Mouse (Mus musculus) hindbrain, embryonic 15.5 days (tissue): ENCODE measurements around the gene Kif5c. TPM values are rescaled to one million over a fixed set of nuclear protein-coding genes. Genes with fewer than 3 reads are reported as not detected.

Experiments used
- ATAC-seq: fragments of 200-750 bp; cut with Nextera tagmentation; 2 replicates; pipeline ENCODE4 v1.8.0; 2017; ENCODE audit warnings: low read depth, moderate number of reproducible peaks, moderate TSS enrichment; ENCODE audit not compliant: low FRiP score
- H3K27ac ChIP-seq: fragments of 300-500 bp; sonication (generic); replicated peaks from 2 replicates; pipeline ENCODE4 v1.5.1; 2015; ENCODE audit warnings: mild to moderate bottlenecking, inconsistent platforms
- H3K27me3 ChIP-seq: fragments of 300-500 bp; sonication (generic); 2 replicates; pipeline ENCODE4 v1.6.1; 2015; ENCODE audit warnings: control low read depth, inconsistent platforms
- H3K36me3 ChIP-seq: fragments of 300-500 bp; sonication (generic); 2 replicates; pipeline ENCODE4 v1.6.1; 2015; ENCODE audit warnings: control low read depth, inconsistent platforms
- H3K4me1 ChIP-seq: fragments of 300-500 bp; sonication (generic); replicated peaks from 2 replicates; pipeline ENCODE4 v1.6.1; 2015; ENCODE audit warnings: control low read depth, inconsistent platforms
- H3K4me2 ChIP-seq: fragments of 300-500 bp; sonication (generic); 2 replicates; pipeline ENCODE4 v1.6.1; 2015; ENCODE audit warnings: moderate library complexity, mild to moderate bottlenecking, inconsistent platforms
- H3K4me3 ChIP-seq: fragments of 300-500 bp; sonication (generic); 2 replicates; pipeline ENCODE4 v1.5.1; 2015; ENCODE audit warnings: mild to moderate bottlenecking, inconsistent platforms
- H3K9ac ChIP-seq: fragments of 300-500 bp; sonication (generic); 2 replicates; pipeline ENCODE4 v1.6.1; 2015; ENCODE audit warnings: inconsistent platforms
- H3K9me3 ChIP-seq: fragments of 300-500 bp; sonication (generic); 2 replicates; pipeline ENCODE4 v1.6.1; 2016; ENCODE audit warnings: control low read depth, inconsistent platforms
- WGBS: fragments of 180-500 bp; shearing (Covaris S2); methylation state at CpG from one replicate; pipeline ENCODE4 v1.1.7; 2015; 5-methylcytosine and 5-hydroxymethylcytosine counted together
- polyA plus RNA-seq: library from polyadenylated mRNA; unstranded; fragments of >200 nt; fragmentation: Nextera tagmentation; extraction: Ambion mirVana; gene quantifications from 2 replicates; pipeline ENCODE4 v1.2.1, GENCODE M21; 2015

The Kif5c gene
- polyA plus RNA-seq, 1 experiment from 2014 or later = 188 TPM

DNA sequence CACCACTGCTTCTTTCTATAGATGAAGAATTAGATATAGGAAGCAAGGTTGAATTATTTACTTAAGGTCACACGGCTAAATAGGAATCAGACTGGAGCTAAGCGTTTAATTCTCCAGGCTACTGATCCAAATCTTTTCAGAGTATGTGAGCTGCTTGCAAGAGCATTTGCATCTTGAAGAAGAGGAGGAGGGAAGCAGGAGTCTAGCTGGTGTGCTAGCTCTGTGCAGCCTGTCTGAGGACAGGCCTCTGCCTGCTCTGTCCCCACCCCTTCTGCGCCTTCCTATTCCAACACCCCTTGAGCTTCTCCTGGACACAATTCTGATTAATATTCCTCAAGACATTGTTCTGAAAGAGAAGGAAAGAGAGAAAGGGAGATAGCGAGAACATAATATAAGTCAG, 123.8 kb downstream of the Kif5c start:
- Histone ChIP-seq H3K9ac (no peak overlapping the region), H3K27me3 (no peaks in the 10 kb centered on the region), H3K4me2 (no peak overlapping the region), H3K4me3 (no peak overlapping the region), H3K9me3 (no peaks in the 10 kb centered on the region), H3K36me3 (peaks cover 16% of the 10 kb centered on the region), H3K27ac (peak overlapping the region; percentile 64), H3K4me1 (peaks cover 53% of the 10 kb centered on the region)
- ATAC-seq = no peak
- 68% methylated on average over 4 of the region's 4 CpGs for WGBS

DNA sequence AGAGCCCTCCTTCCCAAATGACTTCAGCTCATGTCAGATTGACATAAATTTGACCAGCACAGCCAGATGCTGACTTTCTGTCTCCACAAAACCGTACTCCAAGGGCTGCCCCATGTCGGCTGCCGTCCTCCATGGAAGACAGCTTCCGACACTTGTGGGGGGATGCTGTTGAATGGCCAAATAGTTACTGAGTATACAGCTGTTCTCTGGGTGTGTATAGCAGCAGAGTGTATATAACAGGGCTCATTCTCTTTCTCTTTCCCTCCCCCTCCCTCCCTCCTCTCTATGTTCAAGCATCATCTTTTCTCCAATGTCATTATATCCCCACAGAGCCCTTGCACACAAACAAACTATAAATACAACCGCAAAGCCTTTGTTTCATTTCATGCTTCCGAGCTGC, 124.7 kb downstream of the Kif5c start:
- H3K27ac ChIP-seq = peak overlapping the region; percentile 64
- H3K4me3 ChIP-seq = no peak overlapping the region
- no peak overlapping the region for H3K4me2 ChIP-seq
- H3K9ac ChIP-seq = no peak overlapping the region
- peaks cover 20% of the 10 kb centered on the region for H3K36me3 ChIP-seq
- peaks cover 57% of the 10 kb centered on the region for H3K4me1 ChIP-seq
- no peak for ATAC-seq
- no peaks in the 10 kb centered on the region for H3K9me3 ChIP-seq
- 41% methylated on average over 6 of the region's 6 CpGs for WGBS
- H3K27me3 ChIP-seq = no peaks in the 10 kb centered on the region

DNA sequence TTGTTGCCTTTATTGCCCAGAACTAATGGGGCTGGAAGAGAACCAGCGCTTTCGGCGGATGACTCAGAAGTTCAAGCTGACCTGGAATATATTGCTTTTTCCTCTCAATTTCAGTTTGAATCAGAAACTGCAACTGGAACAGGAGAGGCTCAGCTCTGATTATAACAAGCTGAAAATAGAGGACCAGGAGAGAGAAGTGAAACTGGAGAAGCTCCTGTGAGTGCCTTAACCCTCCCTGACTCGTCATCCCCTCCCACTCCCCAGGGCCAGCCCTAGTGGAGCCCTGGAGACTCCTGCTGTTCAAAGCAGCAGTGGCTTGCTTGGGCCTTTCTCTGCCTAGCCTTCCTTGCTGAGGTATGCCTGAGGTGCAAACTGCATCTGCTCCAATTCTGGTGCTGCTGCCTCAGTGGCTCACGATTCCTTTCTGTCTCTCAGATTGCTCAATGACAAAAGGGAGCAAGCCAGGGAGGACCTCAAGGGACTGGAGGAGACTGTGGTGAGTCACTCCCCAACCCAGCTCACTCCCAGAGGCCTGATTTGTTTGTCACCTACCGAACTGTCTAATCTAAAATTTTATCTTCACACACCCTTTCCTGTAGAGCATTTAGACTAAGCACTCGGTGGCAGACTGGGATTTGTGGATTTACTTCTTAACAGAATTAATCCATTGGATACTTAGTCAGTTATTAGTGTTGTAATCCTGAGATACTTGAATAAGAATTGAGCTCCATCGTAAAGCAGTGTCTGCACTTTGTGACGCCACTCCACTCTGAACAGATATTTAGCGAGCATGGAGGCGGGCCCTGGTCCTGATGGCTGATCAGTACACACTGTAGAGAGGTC, 125.4 kb downstream of the Kif5c start:
- H3K4me1 ChIP-seq = peaks cover 57% of the 10 kb centered on the region
- peaks cover 22% of the 10 kb centered on the region for H3K36me3 ChIP-seq
- no peak overlapping the region for H3K4me2 ChIP-seq
- H3K4me3 ChIP-seq = no peak overlapping the region
- peak overlapping the region; percentile 64 for H3K27ac ChIP-seq
- WGBS = 55% methylated on average over 11 of the region's 11 CpGs
- no peaks in the 10 kb centered on the region for H3K9me3 ChIP-seq
- no peak for ATAC-seq
- H3K27me3 ChIP-seq = no peaks in the 10 kb centered on the region
- H3K9ac ChIP-seq = no peak overlapping the region

DNA sequence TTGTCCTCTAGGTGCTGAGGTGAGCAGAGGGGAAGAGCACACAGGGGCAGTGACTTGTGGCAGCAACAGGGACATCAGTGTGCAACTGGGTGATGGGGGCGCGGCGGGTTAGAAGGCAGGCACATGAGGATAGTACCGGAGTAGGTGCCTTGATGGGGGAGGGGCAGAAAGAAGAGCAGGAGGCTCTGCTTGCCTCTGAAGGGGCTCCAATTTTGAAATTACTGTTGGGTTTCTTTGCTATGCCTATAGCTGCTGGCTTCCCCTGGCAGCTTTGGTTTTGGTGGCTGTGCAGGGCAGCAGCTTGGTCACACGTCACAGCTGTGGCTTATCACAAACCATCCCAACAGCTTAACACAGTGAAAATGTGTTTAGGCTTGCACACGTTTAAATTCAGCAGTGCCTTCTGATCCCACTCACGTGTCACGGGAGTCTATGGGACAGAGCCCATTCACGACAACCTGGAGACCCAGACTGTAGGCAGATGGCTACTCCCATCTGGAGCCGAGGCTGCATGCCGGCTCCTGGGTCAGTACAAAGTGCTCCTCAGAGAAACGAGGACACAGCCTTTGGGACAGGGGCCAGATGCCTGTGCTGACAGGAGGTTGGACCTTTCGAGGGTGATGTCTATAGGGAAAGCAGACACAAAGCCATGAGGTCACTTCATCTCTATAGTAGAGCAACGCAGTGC, 126.1 kb downstream of the Kif5c start:
- 62% methylated on average over 14 of the region's 14 CpGs for WGBS
- peaks cover 27% of the 10 kb centered on the region for H3K36me3 ChIP-seq
- peaks cover 57% of the 10 kb centered on the region for H3K4me1 ChIP-seq
- no peaks in the 10 kb centered on the region for H3K9me3 ChIP-seq
- H3K27me3 ChIP-seq = no peaks in the 10 kb centered on the region
- no peak overlapping the region for H3K9ac ChIP-seq
- H3K4me3 ChIP-seq = no peak overlapping the region
- peak overlapping the region; percentile 47; the same call in 1 of the 2 replicates for H3K27ac ChIP-seq
- H3K4me2 ChIP-seq = no peak overlapping the region
- ATAC-seq = no peak

DNA sequence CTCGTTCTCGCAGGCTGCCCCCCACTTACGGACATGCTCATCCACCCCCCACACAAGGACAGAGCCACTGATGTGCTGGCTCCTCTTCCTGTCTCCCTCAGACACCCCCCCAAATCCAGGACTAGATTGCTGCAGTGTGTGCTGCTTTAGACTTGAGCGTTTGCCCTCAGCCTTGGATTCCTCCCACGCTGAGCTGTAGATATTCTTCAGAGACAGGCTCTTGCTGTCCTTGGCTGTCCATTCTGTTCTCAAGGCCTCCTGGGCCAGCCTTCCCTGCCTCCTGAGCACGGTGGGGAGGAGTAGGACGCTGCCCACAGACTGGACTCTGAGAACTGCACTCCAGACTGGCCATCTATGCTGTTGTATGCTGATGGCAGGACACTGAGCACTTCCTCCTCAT, 127.8 kb downstream of the Kif5c start:
- Histone ChIP-seq H3K27me3 (no peaks in the 10 kb centered on the region), H3K4me3 (no peak overlapping the region), H3K4me1 (peaks cover 47% of the 10 kb centered on the region), H3K36me3 (peaks cover 29% of the 10 kb centered on the region), H3K4me2 (no peak overlapping the region), H3K9me3 (no peaks in the 10 kb centered on the region), H3K9ac (no peak overlapping the region), H3K27ac (peak overlapping the region; percentile 36; the same call in 1 of the 2 replicates)
- no peak for ATAC-seq
- WGBS = 90% methylated on average over 7 of the region's 7 CpGs

DNA sequence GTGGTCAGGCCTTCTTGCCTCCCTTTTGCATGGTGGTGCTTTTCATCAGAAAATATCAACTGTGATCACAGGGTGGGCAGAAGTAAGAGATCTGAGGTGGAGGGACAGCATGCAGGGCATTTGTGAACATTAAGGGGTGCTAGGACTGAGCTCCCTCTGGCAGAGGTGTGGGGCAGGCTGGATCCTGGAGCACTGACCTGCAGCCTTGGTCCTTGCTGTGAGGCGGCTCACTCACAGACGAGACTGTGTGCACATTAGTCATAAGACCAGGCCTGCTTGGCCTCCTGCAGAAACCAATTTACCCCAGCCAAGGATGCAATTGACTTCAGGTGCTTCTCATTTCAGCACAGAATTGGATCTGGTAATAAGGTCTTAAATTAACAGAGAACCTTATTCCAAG, 128.6 kb downstream of the Kif5c start:
- WGBS = 60% methylated on average over 2 of the region's 2 CpGs
- Histone ChIP-seq H3K27me3 (no peaks in the 10 kb centered on the region), H3K36me3 (peaks cover 35% of the 10 kb centered on the region), H3K4me2 (no peak overlapping the region), H3K4me1 (peaks cover 42% of the 10 kb centered on the region), H3K9me3 (no peaks in the 10 kb centered on the region), H3K27ac (peak overlapping the region; percentile 36; the same call in 1 of the 2 replicates), H3K9ac (no peak overlapping the region), H3K4me3 (no peak overlapping the region)
- no peak for ATAC-seq

DNA sequence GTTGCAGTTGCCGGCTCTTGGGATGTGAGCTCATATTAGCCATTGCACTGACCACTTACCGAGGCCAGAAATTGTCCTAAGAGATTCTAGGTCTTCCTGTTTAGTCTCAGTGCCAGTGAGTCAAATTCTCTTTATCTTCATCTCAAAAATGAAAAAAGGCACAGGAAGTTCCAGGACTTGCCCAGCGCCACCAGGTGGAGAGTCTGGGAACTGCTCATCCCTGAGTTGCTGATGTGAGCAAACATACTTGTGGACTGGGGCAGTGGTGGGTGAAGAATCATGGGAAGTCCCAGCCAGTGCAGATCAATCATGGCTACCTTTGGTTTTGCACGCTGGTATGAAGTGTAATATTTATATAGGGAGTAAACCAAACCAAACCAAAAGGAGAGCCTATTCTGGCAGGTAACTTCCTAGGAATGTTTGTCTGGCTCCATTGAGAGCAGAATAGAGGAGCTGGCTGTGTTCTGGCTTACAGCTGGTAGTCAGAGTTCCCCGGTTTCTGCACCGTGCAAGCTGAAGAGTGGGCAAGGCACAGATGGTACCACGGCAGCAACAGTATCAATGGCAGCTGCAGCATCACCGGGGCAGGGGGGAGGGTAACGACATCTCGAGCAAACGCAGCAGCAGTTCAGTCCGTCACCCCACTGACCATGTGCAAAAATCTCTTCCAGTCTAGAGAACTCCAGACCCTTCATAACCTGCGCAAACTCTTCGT, 129.7 kb downstream of the Kif5c start:
- Histone ChIP-seq H3K4me1 (peaks cover 31% of the 10 kb centered on the region), H3K27ac (no peak overlapping the region), H3K36me3 (peaks cover 47% of the 10 kb centered on the region), H3K9ac (no peak overlapping the region), H3K27me3 (no peaks in the 10 kb centered on the region), H3K9me3 (no peaks in the 10 kb centered on the region), H3K4me3 (no peak overlapping the region), H3K4me2 (no peak overlapping the region)
- ATAC-seq = no peak
- 72% methylated on average over 14 of the region's 14 CpGs for WGBS

DNA sequence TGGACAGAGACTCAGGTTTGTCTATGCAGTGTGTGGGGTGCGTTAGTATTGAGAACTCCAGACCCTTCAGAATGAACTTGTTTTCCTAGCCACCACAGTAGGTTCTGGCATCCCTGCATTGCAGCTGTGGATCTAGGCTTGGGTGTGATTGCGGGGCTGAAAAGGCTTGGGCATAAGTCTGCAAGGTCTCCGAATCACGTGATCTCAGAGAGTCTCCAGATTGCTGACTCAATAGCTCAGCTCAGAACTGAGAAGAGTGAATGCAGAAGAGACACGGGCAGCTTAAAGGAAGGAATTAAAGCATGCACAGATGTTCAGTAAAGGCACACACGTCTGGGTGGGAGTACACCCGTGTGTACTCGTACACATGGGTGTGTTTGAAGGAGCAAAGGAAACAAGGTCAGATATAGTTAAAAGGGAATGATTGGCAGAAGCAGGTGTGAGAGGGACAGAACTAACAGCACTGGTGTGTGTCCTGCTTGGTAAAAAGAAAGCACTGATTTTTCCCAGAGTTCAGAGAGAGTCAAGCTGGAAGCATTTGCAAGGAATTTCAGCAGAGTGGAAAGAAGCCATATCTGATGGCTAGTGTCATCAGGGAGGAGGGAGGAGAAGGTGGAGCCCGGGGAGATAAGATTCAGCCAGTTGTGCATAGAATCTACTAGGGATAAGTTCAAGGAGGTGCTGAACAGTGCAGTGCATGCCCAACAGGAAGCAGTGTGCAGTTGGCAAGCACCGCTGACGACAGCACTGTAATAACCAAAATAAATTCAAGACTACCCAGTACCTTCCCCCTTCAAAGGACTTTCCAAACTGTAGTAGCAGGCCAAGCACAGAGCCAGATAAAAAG, 130.9 kb downstream of the Kif5c start:
- no peaks in the 10 kb centered on the region for H3K9me3 ChIP-seq
- 93% methylated on average over 11 of the region's 11 CpGs for WGBS
- H3K4me3 ChIP-seq = no peak overlapping the region
- H3K9ac ChIP-seq = no peak overlapping the region
- peaks cover 57% of the 10 kb centered on the region for H3K36me3 ChIP-seq
- H3K27me3 ChIP-seq = no peaks in the 10 kb centered on the region
- H3K4me1 ChIP-seq = peaks cover 26% of the 10 kb centered on the region
- no peak overlapping the region for H3K27ac ChIP-seq
- no peak for ATAC-seq
- no peak overlapping the region for H3K4me2 ChIP-seq

DNA sequence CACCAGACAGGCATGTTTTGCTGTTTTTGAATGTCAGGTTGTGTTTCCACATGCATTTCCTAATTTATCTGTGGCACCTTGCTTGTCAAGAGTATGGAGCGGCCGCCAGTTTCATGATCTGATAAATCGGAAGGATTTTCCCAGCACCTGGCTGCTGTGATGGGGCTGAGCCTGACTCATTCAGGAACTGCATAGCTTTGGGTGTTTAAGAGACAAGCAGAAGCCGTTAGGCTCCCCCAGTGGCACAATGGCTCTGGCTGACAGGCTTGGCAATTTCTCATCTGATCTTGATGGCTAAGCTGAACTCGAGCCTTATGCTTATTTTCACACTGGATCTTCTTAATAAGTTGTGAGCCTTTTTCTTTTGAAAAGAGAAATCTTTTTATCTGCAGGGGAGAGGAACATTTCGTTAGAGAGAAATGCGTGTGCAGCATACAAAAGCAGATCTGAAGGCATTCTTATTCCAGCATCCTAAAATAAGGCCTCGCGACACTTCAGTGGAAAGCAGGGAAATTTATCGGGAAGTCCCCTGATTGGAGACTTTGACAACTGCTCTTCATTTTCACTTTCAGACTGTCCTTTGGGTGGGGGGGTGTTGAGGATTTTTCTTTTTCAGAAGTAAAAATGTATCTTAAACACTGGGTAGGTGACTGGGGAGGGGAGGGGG, 132.6 kb downstream of the Kif5c start:
- Histone ChIP-seq H3K4me1 (peaks cover 23% of the 10 kb centered on the region; the same call in 1 of the 2 replicates), H3K27me3 (no peaks in the 10 kb centered on the region), H3K9me3 (no peaks in the 10 kb centered on the region), H3K4me2 (no peak overlapping the region), H3K4me3 (no peak overlapping the region), H3K36me3 (peaks cover 51% of the 10 kb centered on the region), H3K9ac (no peak overlapping the region), H3K27ac (peak overlapping the region; percentile 36; the same call in 1 of the 2 replicates)
- ATAC-seq = no peak
- 74% methylated on average over 10 of the region's 10 CpGs for WGBS

DNA sequence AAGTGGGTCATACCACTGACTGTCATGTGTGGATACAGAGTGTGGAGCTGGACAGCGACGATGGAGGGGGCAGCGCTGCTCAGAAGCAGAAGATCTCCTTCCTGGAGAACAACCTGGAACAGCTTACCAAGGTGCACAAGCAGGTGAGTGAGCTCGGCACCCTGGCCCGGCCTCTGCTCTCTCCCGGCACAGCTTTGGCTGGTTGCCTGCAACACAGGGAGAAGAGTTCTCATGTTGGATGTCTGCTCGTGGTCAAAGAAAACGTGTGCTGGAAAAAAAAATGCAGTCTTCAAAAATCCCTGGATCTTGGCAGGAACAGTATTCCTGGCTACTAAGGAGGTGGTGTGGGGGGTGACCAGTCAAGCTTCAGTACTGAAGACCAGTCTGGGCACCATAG, 133.1 kb downstream of the Kif5c start:
- no peak overlapping the region for H3K9ac ChIP-seq
- no peak overlapping the region for H3K4me2 ChIP-seq
- H3K4me1 ChIP-seq = peaks cover 23% of the 10 kb centered on the region; the same call in 1 of the 2 replicates
- peak overlapping the region; percentile 36; the same call in 1 of the 2 replicates for H3K27ac ChIP-seq
- H3K4me3 ChIP-seq = no peak overlapping the region
- H3K36me3 ChIP-seq = peaks cover 56% of the 10 kb centered on the region
- no peaks in the 10 kb centered on the region for H3K27me3 ChIP-seq
- no peak for ATAC-seq
- no peaks in the 10 kb centered on the region for H3K9me3 ChIP-seq
- WGBS = 88% methylated on average over 8 of the region's 8 CpGs

DNA sequence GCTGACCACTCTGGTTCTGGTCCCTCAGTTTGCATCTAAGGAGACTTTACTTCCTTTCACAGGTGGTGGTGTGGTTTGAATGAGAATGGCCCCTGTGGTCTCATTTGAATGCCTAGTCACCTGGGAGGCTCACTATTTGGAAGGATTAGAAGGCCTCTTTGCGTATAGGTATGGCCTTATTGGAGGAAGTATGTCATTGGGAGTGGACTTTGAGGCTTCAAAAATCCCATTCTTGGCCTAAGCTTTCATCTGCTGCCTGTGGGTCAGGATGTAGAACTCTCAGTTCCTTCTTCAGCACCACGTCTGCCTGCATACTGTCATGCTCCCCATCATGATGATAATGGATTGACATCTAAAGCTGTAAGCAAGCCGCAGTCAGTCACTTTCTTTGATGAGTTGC, 134.0 kb downstream of the Kif5c start:
- H3K4me3 ChIP-seq = no peak overlapping the region
- peaks cover 65% of the 10 kb centered on the region for H3K36me3 ChIP-seq
- no peak for ATAC-seq
- H3K27ac ChIP-seq = no peak overlapping the region
- H3K4me1 ChIP-seq = peaks cover 18% of the 10 kb centered on the region; the same call in 1 of the 2 replicates
- 88% methylated on average over 3 of the region's 3 CpGs for WGBS
- H3K27me3 ChIP-seq = no peaks in the 10 kb centered on the region
- H3K9me3 ChIP-seq = no peaks in the 10 kb centered on the region
- no peak overlapping the region for H3K9ac ChIP-seq
- H3K4me2 ChIP-seq = no peak overlapping the region
